Mouse (Mus musculus) spleen, adult 2 months (tissue): ENCODE results near the gene 1700123O20Rik. TPM values are rescaled to one million over a fixed set of nuclear protein-coding genes. Genes with fewer than 3 reads are reported as not detected.

ENCODE experiments used
- DNase-seq, 2 experiments: peaks; one replicate each; pipeline versions ENCODE4 v3.0.0 to v3.0.0-alpha.2; 2012 to 2021; ENCODE audit warnings: low spot score in 2 of 2, low read depth in 1 of 2
- H3K27ac ChIP-seq: fragments of 200-500 bp; 2 replicates; pipeline ENCODE4 v1.5.1; 2012; ENCODE audit warnings: low read length, inconsistent platforms; ENCODE audit not compliant: insufficient read depth
- H3K27me3 ChIP-seq: fragments of 200-500 bp; 2 replicates; pipeline ENCODE4 v1.6.1; 2012; ENCODE audit warnings: mild to moderate bottlenecking, moderate library complexity, low read length, inconsistent platforms; ENCODE audit not compliant: control insufficient read depth, insufficient read depth
- H3K36me3 ChIP-seq: fragments of 200-500 bp; 2 replicates; pipeline ENCODE4 v1.6.1; 2012; ENCODE audit warnings: mild to moderate bottlenecking, low read length, inconsistent platforms; ENCODE audit not compliant: control insufficient read depth, insufficient read depth
- H3K4me1 ChIP-seq: fragments of 200-500 bp; 2 replicates; pipeline ENCODE4 v1.6.1; 2011; ENCODE audit warnings: inconsistent platforms; ENCODE audit not compliant: control insufficient read depth, insufficient read depth, insufficient read length
- H3K4me3 ChIP-seq: fragments of 200-500 bp; 2 replicates; pipeline ENCODE4 v1.5.1; 2011; ENCODE audit warnings: mild to moderate bottlenecking, inconsistent platforms; ENCODE audit not compliant: insufficient read depth, insufficient read length; ENCODE audit errors: extremely low read depth
- CTCF ChIP-seq: fragments of 200-500 bp; IDR thresholded peaks from 2 replicates; pipeline ENCODE4 v1.5.1; 2011; ENCODE audit warnings: mild to moderate bottlenecking, inconsistent platforms; ENCODE audit not compliant: insufficient read depth, insufficient read length, insufficient replicate concordance; ENCODE audit errors: extremely low read depth
- POLR2A ChIP-seq: fragments of 200-500 bp; IDR thresholded peaks from 2 replicates; pipeline ENCODE4 v1.6.1; 2011; ENCODE audit warnings: low read depth, low read length, inconsistent platforms
- WGBS: fragments of 180-500 bp; shearing (Covaris S2); methylation state at CpG from one replicate; pipeline ENCODE4 v1.1.7; 2018; 5-methylcytosine and 5-hydroxymethylcytosine counted together
- polyA plus RNA-seq: library from polyadenylated mRNA; depleted of rRNA; stranded (reverse); fragments of >200 nt; gene quantifications from 2 replicates; pipeline ENCODE4 v1.2.3, GENCODE M21; 2012

Gene 1700123O20Rik
- polyA plus RNA-seq, 1 experiment, result 32.9 TPM

- Histone ChIP-seq H3K36me3 (peaks cover 44% of the 10 kb centered on the region), H3K4me1 (peaks cover 7% of the 10 kb centered on the region), H3K4me3 (no peak overlapping the region)
These were observed 43.6 kb upstream of the 1700123O20Rik start for GRCm38 (mm10) chr14:54642224-54642944.

GRCm38 (mm10) chr14:54643011-54643410 lies 43.0 kb upstream of the 1700123O20Rik start:
- Histone ChIP-seq H3K36me3 (peaks cover 47% of the 10 kb centered on the region), H3K27ac (no peak overlapping the region), H3K4me1 (peaks cover 7% of the 10 kb centered on the region), H3K27me3 (no peaks in the 10 kb centered on the region), H3K4me3 (no peak overlapping the region)
- no peak for DNase-seq
- TF ChIP-seq POLR2A (no peak), CTCF (no peak)
- 88% methylated on average over 2 of the region's 2 CpGs for WGBS

More at GRCm38 (mm10) chr14:54642224-54642944, 43.6 kb upstream of the 1700123O20Rik start:
- no peaks in the 10 kb centered on the region for H3K27me3 ChIP-seq
- no peak overlapping the region for H3K27ac ChIP-seq
- no peak for TF ChIP-seq CTCF
- no peak for TF ChIP-seq POLR2A
- DNase-seq, result no peak
- 95% methylated on average over 25 of the region's 25 CpGs for WGBS

GRCm38 (mm10) chr14:54644294-54644693 lies 41.7 kb upstream of the 1700123O20Rik start:
- Histone ChIP-seq H3K4me3 (no peak overlapping the region), H3K36me3 (peaks cover 54% of the 10 kb centered on the region), H3K27me3 (no peaks in the 10 kb centered on the region), H3K27ac (no peak overlapping the region), H3K4me1 (peaks cover 7% of the 10 kb centered on the region)
- WGBS, result 93% methylated on average over 9 of the region's 9 CpGs
- TF ChIP-seq POLR2A (no peak), CTCF (no peak)
- no peak for DNase-seq

- no peak for DNase-seq
- no peaks in the 10 kb centered on the region for H3K27me3 ChIP-seq
- H3K4me1 ChIP-seq, result no peaks in the 10 kb centered on the region
- no peak overlapping the region for H3K4me3 ChIP-seq
- WGBS, result 96% methylated on average over 17 of the region's 17 CpGs
- H3K36me3 ChIP-seq, result peaks cover 67% of the 10 kb centered on the region
- no peak for TF ChIP-seq POLR2A
- no peak for TF ChIP-seq CTCF
- no peak overlapping the region for H3K27ac ChIP-seq
These were observed 39.6 kb upstream of the 1700123O20Rik start for GRCm38 (mm10) chr14:54646455-54646854.

- H3K36me3 ChIP-seq, result peaks cover 67% of the 10 kb centered on the region
- no peak for TF ChIP-seq POLR2A
- no peak for TF ChIP-seq CTCF
- WGBS, result 94% methylated on average over 8 of the region's 8 CpGs
- DNase-seq, result no peak
- no peak overlapping the region for H3K27ac ChIP-seq
- H3K4me1 ChIP-seq, result no peaks in the 10 kb centered on the region
- H3K27me3 ChIP-seq, result no peaks in the 10 kb centered on the region
- no peak overlapping the region for H3K4me3 ChIP-seq
These were observed 38.9 kb upstream of the 1700123O20Rik start for GRCm38 (mm10) chr14:54646898-54647636.

- Histone ChIP-seq H3K27me3 (no peaks in the 10 kb centered on the region), H3K4me1 (peaks cover 3% of the 10 kb centered on the region; the same call in 1 of the 2 replicates), H3K27ac (no peak overlapping the region), H3K4me3 (no peak overlapping the region), H3K36me3 (peaks cover 59% of the 10 kb centered on the region)
- DNase-seq, result no peak
- TF ChIP-seq POLR2A, result no peak
- no peak for TF ChIP-seq CTCF
- WGBS, result 86% methylated on average over 4 of the region's 4 CpGs
These were observed 38.1 kb upstream of the 1700123O20Rik start for GRCm38 (mm10) chr14:54647900-54648299.
